Mouse (Mus musculus): ENCODE measurements at regions not wholly inside any gene's neighbourhood (a gene's known extent, or its start where the extent isn't known, plus 50 kb on each side); places are given as distances from the start of the nearest gene placed in this dataset.
"Not testable (repeated sequence)": the region's sequence is repeated elsewhere in the genome, so short reads cannot be mapped to it uniquely, and the experiment has no call there.

DNA sequence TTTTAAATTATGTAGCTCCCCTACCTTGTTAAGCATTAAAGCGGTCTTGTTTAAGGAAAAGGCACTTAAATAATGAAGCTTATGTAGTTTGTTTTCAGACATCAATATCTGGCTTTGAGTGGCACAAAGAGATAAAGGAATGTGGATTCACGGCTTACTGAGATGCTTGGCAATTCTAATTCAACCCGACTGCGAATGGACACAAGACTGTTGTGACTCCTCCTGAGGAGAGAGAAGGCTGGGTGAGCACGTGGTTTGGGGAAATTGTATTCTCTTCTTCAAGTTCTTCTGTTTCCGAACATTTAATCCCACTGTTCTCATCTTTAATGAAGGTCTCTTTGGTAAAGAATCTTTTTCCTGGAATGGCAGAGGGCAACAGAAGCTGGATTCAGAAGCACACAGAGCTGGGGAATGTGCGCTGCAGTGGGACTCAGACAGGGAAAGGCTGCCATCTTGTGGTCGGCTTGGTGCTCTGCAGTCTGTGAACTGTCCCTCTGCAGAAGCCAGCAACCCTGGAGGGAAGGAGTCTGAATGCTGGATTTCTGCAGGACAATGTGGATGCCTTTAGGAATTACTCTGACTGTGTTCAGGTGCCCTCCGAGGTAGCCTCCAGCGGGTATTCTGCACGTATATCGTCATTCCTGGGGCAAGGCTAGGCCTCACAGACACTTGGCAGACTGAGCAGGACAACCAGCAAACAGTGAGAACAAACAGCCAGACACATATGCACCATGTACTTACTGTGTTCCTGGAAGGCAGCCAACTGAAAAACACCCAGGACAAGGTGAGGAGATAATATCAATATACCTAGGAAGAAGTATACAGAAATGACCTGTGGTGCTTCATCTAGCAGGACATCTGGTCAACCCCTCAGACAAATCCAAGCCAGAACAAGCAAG lies 54.0 kb upstream of the Pax1 start:
- CTCF ChIA-PET, result no interaction called here

DNA sequence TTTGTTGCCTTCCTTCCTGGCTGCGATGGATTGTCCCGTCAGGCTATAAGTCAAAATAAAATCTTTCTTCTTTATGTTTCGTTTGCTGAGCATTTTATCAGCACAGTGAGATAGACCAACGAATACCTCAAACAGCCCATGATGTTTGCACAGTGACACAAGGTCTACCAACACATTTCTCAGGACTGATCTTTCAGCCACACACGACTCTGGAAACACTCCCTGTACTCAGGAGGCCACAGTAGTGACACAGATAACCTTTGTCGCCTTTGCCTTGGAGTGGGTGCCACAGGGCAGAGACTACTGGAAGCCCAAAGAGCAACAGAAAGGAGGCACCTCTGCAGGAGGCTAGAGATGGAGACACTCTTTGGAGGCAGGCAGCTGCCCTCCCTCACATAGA lies 55.0 kb upstream of the Pax1 start:
- CTCF ChIA-PET, result no interaction called here

DNA sequence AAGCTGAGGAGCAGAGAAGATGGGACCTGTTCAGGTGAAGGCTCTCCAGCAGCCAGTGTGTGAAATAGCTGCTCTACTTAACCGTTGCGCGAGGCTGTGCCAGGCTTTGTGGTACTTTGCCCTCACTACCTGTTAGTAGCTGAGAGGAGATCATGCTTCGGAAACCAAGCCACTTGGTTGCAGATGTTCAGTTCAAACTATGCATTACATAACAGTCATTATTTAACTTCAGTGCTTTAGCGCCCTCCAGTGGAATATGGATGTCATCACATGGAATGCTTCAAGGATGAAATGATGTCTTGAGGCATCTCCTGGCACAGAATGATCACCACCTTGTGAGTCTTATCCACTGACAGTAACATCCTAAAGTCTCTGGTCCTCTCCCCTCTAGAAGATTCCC lies 56.5 kb upstream of the Pax1 start:
- CTCF ChIA-PET, result interaction anchor here (0.6 kb wide), 1 partner anchor 549 kb away, joined by 3 read pairs; no protein-coding TSS in a partner anchor

DNA sequence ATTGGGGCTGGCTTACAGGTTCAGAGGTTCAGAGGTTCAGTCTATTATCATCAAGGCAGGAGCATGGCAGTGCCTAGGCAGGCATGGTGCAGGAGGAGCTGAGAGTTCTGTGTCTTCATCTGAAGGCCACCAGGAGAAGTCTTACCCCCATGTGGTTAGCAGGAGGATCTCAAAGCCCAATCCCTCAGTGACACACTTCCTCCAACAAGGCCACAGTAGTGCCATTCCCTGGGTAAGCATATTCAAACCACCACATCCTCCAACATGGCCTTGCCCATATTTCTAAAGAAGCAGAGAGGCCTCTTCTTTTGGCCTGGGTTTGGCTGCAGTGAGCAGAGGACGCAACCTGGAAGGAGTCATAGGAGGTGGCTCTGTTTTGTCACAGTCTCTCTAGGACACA lies 61.2 kb upstream of the Pax1 start:
- CTCF ChIA-PET, result no interaction called here

DNA sequence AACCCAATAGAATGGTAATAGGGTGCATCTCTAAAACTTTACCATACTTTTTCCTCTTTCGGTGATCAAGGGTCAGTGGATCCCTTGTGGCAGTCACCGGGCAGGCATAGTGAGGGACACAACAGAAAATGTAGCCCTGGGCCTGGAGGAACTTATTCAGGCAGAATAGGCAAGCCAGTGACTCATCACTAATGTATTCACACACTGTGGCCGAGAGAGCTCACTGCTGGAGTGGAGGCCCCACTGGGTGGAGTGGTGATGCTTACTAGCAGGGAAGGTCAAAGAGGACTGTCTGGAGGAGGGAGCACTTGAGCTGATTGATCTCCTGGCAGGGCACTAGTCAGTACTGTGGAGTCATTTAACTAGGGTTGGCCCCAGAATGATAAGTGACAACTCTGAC lies 62.4 kb upstream of the Pax1 start:
- CTCF ChIA-PET, result no interaction called here

DNA sequence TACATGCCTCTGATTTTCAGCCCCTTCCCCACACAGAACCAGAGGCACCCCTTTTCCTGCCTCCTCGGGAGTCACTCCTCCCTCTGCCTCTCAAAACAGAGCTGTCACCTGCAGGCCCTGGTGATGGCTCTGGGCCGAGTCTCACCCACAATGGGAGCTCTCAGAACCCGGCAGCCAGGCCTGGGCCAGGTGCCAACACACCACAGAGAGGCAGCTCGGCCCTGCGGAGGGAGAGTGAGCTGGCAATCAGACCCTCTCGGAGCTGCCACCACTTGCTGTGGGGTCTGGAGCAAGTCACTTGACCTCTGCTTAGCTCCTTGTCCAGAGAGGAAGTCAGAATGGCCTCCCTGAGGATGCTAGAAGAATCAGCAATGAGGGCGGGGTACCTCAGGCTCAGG lies 63.2 kb upstream of the Pax1 start:
- CTCF ChIA-PET, result no interaction called here

DNA sequence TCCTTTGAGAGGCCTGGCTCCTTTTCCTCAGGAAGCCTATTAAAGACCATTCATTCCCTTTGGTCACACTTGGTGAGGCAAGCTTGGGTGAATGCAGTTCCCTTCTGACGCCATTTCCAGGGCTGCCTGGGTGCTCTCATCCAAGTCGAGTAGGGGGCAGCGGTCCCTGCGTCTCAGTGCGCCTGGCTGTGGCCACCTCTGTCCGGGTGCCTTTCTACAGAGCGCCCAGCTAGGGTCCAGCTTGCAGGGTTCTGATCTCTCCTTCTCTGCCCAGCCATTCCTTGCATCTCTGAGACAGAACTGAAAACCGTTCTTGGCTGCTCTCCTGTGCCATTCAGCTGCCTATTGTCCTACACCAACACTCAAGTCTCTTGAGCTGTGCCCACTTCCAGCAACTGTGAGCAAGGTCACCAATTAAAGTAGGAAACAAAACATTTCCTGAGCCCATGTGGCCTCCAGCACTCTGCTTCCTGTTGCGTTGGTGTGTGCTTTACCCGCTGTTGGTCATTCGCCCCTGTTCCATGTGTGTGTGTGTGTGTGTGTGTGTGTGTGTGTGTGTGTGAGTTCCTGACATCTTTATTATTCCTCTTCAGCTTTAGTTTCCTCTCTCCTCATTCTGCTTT lies 63.7 kb upstream of the Pax1 start:
- CTCF ChIA-PET, result no interaction called here

DNA sequence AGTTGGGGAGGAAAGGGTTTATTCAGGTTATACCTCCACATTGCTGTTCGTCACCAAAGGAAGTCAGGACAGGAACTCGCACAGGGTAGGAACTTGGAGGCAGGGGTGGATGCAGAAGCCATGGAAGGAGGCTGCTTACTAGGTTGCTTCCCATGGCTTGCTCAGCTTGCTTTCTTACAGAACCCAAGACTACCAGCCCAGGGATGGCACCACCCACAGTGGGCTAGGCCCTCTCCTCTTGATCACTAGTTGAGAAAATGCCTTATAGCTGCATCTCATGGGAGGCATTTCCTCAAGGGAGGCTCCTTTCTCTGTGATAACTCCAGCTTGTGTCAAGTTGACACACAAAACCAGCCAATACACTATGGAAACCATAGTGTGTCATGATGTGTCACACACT lies 66.8 kb upstream of the Pax1 start:
- CTCF ChIA-PET, result not testable (repeated sequence)

DNA sequence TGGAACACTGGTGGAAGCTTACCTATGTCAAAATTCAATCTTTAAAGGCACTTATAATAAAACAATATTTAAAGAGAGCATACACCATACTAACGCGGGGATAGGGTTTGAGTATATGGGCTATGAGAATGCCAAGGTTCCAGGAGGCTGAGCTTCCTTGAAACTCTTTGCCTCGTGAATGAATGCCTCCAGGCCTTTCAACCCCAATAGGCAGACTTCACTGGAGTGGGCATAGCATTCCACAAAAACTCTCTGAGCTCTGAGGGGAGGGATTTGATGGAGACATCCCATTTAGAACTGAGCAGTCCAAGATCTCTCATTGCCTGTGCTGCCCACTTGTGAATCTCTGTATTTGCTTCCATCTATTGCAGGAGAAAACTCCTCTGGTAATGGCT lies 68.4 kb upstream of the Pax1 start:
- CTCF ChIA-PET, result no interaction called here

DNA sequence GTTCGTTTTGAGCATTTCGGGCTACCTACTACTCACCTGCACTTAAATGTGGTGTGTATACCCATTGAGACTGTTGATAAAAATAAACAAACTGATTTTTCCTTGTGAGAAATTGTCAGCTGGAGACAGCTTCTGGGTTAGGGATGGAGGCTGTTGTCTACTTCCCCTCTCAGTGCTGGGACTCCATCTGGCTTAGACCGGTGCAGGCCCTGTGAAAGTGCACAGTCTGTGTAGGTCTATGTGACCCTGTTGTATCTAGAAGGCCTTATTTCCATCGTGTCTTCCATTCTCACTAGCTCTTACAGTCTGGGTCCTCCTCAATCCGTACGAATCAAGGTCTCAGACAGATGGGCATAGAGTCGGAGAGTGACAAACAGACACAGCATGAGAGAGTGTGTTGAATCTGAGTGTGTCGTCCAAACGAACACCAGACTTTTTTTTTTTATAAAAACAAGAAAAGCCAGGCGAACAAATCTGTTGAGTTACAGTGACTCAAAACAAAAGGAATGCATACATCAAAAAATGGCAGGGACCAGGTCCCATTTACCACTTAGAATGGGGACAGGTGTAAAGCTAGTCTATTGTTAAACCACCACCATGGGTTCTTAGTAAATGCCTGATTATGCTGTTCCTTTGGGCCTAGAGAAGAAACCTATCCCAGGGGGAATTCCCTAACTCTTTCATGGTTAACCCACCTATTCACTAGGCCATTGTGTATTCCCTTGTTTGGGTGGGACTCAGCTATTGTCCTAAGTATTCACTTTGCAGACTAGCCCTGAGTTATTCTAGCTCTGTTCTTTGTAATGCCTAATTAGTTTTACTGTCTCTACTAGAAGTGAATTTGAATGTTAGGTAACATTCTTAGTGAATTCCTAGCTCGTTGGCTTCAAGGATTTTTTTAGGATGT lies 69.1 kb upstream of the Pax1 start:
- CTCF ChIA-PET, result interaction anchor here (0.6 kb wide), 1 partner anchor 34 kb away, joined by 3 read pairs; no protein-coding TSS in a partner anchor

DNA sequence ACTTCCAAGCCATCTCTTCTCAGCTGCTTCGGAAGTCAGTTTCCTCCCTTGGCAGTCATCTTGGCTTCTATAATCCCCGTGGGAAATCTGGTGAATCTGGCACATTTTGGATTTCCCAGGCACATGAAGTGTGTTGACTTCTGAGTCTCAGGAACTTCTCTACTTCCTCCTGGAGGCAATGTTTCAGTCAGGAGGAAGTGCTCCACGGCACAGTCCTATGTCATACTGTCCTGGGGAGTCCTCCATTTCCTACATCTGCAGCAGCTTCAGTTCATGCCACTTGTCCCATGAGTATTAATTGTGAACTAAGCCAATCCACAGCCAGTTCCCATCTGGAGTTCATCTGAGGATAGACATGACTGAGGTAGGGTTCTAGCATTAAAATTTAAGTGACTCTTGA lies 78.3 kb upstream of the Pax1 start:
- CTCF ChIA-PET, result no interaction called here

DNA sequence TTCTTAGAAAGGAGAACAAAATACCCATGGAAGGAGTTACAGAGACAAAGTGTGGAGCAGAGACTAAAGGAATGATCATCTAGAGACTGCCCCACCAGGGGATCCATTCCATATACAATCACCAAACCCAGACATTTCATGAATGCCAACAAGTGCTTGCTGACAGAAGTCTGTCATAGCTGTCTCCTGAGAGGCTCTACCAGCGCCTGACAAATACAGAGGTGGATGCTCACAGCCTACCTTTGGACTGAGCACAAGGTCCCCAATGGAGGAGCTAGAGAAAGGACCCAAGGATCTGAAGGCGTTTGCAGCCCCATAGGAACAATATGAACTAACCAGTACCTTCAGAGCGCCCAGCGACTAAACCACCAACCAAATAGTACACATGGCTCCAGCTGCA lies 83.6 kb upstream of the Nkx2-2 start:
- CTCF ChIA-PET, result no interaction called here

DNA sequence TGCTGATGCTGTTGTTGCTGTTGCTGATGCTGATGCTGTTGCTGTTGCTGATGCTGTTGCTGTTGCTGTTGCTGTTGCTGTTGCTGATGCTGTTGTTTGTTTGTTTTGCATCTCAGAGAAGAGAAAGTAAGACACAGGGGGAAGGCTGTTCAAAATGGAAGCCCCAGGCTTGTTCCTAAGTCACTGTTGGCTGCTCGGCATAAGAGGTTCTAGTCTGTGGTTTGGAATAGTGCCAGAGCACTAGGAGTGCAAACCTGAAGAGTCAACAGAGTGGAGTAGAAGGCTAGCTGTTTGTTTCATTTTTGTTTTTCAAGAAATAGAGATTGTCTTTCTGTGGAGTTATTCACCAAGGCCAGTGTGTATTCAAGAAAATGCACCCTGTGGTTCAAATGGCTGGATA lies 75.1 kb upstream of the Nkx2-2 start:
- CTCF ChIA-PET, result no interaction called here

DNA sequence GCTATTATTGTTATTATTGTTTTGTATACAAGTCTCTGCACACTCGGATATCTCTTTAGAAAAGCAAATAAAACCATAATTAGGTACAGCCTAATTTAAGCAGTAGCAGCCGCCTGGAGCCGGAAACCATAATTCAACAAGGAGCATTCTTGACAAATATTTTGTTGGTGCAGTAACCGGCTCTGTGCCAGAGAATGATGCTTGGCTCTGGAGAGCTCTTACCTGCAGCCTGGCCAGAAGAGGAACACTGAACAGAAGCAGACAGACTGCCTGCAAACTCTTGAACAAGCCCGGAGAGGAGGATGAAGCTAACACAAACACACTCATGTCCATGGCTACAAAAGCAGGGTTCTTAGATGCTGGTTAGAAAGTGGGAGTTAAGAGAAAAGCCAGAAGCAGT lies 73.9 kb upstream of the Nkx2-2 start:
- CTCF ChIA-PET, result no interaction called here

DNA sequence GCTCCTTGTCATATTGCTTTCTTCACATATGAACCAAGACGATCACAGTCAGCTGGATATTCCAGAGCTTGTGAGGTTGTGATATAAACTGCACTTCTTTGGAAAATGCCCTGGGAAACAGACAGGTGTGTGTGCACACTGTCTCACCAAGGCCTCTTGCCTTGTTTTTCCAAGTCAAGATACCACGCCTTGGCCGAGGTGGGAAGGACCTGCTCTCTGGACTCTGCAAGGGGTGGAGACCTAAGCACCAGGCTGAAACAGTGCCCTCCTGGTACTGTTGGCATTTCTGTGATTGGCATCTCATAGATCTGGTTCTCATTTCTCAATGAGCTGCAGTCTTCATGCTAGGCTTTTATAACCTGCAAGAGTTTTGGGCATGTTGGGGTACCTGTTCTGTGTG lies 73.2 kb upstream of the Nkx2-2 start:
- CTCF ChIA-PET, result no interaction called here

DNA sequence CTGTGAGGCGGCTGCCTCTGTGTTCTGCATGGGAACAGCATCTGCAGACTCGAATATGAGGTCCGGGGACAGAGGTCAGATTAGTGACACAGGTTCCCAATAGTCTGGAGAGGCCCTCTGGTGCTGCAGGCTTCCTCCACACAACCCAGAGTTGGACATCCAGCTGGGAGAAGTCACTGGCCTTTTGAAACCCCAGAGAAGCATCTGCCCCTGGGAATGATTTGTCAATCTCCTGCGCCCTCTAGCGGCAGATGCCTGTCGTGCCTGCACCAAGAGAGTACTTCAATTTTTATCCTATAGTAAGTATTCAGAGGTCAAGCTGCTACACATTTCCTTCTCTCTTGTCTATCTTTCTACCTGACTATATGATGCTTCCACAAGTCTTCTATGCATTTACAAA lies 62.7 kb upstream of the Nkx2-2 start:
- CTCF ChIA-PET, result no interaction called here

DNA sequence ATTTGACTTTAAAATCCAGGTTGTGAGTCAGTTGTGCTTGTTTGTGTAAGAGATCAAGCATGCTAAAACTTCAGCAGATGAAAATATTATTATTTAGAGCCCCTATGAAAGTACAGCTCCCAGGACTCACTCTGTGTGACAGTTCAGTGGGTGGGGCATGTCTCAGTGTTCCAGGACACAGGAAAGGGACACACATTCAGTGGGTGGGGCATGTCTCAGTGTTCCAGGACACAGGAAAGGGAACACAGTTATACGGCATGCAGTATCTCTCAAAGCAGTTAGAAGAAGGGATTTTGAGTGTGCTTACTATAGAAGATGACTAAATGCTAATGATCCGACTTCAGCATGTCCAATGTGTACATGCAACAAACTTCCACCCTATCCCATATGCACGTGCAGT lies 60.9 kb upstream of the Nkx2-2 start:
- CTCF ChIA-PET, result no interaction called here

DNA sequence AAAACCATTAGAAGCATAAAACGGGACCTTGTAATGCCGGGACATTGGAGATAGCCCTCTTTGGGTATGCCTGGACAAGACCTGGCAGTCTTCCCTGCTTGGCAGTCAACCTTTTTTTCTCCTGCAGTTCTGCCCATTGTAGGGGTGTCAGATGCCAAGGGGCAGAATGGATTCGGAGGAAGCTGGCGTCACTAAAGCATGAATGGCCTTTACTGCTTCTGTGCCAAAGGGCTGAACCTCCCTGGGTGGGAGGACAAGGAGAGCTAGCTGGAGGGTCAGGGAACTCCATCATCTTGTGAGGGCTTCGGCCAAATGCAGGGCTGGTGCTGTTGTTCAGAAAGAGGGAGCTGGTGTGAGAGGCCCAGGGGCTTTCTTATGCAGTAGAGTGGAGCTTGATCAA lies 60.1 kb upstream of the Nkx2-2 start:
- CTCF ChIA-PET, result no interaction called here

DNA sequence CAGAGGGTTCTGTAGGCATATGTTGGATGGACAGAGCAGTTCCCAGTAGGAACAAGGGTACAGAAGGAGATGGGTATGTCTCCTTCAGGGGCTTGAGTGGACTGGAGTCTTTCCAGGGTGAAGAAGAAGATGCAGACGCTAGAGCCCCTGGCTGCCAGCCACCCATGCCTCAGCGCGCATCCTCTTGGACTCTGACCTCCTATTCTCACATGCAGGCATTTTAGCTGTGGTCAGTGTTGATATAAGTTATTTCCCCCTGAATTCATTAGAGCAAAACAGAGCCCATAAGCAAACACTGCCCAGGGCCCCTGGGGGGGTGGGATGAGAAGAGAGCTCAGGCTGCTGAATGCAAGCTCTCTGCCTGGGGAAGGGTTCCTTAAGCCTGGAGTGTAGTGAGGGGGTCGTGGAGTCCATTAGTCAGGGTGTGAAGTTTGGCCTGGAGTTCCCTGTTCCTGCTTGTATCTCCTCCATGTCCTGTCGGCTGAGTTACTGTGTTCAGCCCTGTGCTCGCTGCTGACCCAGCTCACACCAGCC lies 54.0 kb upstream of the Nkx2-2 start:
- CTCF ChIA-PET, result no interaction called here

DNA sequence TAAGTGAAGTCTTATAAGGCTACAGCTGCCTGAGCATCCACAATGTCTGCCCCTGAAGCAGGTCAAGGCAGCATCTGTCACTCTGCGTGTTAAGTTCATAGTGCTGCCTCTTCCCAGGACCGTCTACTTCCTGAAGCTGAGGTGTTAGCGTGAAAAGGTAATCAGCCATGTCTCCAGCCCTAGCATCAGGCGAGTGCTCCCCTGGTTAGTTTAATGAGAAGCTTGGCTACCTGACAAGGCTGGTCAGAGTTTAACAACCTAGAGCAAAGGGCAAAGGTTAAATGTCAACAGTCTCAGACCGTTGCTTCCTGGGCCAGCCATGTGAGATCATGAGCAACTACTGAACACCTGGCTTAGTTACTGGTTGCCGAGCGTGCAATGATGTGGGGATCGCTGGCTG lies 53.2 kb upstream of the Nkx2-2 start:
- CTCF ChIA-PET, result no interaction called here

DNA sequence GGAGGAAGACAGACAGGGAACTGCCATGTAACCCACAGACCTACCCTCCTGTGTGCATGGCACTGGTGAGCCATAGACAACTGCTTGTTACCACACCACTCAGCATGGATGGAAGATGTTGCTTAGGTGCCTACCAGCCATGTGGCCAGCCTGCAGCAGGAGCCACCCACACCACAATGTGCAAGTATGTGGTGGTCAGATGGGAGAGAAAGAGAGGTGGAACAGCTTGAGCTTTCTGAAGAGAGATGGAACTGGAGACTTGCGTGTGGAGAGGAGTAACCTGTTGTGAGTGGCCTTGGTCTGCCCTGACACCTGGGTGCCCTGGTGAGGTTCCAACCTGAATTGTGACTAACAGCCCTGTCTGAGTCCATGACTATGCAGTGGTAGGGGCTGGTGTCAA lies 50.4 kb upstream of the Nkx2-2 start:
- CTCF ChIA-PET, result no interaction called here
